Mouse (Mus musculus): ENCODE measurements around the gene Gm11273. TPM values are rescaled to one million over a fixed set of nuclear protein-coding genes. Genes with fewer than 3 reads are reported as not detected.
"Not testable (repeated sequence)": the region's sequence is repeated elsewhere in the genome, so short reads cannot be mapped to it uniquely, and the experiment has no call there.

Gm11273 gene
- total RNA-seq (2014; fragmentation: Nextera tagmentation) (7.3 and 7.9 TPM in 2 replicates), total RNA-seq (2017) (4.4 and 6.8 TPM in 2 replicates)

- peak; percentile 61; the same call in 1 of the 2 replicates for ATAC-seq (replicated peaks; ENCODE audit: poor library complexity, severe bottlenecking)
These were observed at the start of gene Gm11273 for GRCm38 (mm10) chr13:21501182-21501581. Gene Gm11273, minus strand, starts transcription at chr13:21501418.

GRCm38 (mm10) chr13:21550416-21551110 is 49.3 kb upstream of the Gm11273 start:
- no peak for ATAC-seq (replicated peaks; ENCODE audit: poor library complexity, severe bottlenecking)

GRCm38 (mm10) chr13:21549487-21549886 is 48.3 kb upstream of the Gm11273 start:
- ATAC-seq (replicated peaks; ENCODE audit: poor library complexity, severe bottlenecking) = peak; percentile 50

DNA sequence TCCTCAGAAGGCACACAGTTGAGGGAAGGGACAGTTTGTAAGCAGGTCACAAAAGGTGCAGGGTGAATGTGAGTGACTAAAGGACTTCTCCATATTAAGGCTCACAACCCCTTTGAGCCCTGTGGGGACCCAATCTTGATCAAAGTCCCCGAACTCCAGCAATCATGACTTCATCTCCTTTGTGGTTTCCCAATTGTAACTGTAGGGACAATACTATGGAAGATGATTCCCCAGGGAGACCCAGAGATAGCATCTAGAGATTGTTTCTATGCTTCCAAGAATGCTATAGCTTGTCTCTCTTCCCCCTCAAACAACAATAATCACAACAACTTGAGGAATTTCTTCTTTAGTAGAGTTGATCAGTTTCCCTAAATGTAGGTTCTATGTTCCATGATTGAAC is 41.5 kb upstream of the Gm11273 start, which contains the start of gene Olfr1366:
Gene Olfr1366, minus strand, starts transcription at position 101 of the 400 bp plus-strand sequence.
- ATAC-seq (replicated peaks; ENCODE audit: poor library complexity, severe bottlenecking) = no peak

DNA sequence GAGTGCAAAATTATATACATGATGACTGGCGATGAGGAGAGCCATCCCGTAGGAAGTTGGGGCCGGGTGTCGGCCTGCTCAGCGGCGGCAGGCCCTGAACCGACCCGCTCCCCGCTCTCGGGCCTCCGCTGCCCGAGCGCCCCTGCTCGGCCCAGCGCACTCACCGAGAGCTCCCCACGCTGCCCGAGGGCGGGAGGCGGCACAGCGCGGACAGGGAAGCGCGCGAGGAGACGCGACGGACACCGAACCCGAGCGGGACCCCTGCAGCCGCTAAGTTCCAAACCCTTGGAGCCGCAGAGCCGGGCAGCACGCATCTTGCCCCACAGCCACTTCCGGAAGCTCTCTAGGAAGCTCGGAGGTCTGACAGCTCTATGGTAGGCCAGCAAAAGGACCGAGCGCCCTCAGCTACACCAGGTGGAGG is 29.6 kb upstream of the Gm11273 start, which contains the start of gene Zkscan8:
Gene Zkscan8, minus strand, starts transcription at position 340 of the 421 bp plus-strand sequence.
- peak; percentile 99 for ATAC-seq (replicated peaks; ENCODE audit: poor library complexity, severe bottlenecking)

DNA sequence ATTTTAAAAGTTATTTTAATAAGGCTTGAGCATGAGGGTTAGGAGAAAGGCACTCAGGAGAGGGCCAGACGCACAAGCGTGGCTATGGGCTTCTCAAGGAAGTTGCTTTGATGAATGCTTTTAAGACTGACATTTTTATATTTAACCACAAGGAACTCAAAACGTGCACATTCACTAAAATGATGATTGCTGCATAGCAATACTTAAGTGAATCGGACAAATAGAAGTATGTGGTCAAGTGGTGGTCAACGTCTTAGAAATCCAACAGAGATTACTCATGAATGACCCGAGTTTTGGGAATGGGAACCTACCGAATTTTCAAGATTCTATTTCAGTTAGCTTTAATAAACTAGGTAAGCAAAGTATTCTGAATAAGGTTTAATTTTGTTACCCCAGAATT is 28.9 kb upstream of the Gm11273 start:
- ATAC-seq (replicated peaks; ENCODE audit: poor library complexity, severe bottlenecking) = no peak

GRCm38 (mm10) chr13:21506221-21506649 is 5.0 kb upstream of the Gm11273 start:
- ATAC-seq (replicated peaks; ENCODE audit: poor library complexity, severe bottlenecking) = peak; percentile 99

DNA sequence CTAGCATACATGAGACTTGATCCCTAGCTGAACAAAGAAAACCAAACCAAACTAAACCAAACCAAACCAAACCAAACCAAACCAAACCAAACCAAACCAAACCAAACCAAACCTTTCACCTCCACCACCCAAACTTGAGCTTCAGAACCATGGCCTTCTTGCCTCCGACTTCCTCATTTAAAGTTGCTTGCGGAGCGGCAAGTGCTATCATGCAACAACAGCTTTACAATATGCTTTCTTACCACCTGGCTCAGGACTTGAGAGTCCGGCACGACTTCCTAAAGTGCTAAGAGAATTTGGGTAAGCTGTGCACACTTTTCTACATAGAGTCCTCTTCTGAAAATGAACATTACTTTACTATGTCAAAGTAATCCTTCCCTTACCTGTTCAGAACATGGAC is 1.1 kb upstream of the Gm11273 start:
- no peak for ATAC-seq (replicated peaks; ENCODE audit: poor library complexity, severe bottlenecking)

GRCm38 (mm10) chr13:21495080-21495479 is 6.1 kb downstream of the Gm11273 start, which contains the start of gene AK157302:
Gene AK157302, plus strand, starts transcription at chr13:21495223.
- peak; percentile 63 for ATAC-seq (replicated peaks; ENCODE audit: poor library complexity, severe bottlenecking)

DNA sequence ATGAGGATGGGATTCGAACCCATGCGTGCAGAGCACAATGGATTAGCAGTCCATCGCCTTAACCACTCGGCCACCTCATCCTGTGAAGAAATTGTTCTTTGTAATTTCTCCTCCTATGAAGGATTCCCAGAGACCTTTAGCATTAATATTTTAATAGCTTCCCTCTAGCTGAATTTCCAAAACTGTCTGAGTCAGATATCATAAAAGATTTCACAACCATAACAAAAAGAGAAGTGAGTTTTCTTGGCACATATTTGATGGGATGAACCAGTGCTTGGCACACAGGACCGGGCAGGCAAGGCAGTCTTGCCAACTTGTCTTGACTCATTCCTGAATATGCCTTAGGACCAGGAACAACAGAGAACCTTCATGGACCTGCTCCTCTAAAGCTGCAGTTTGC is 8.4 kb downstream of the Gm11273 start:
- peak; percentile 58 for ATAC-seq (replicated peaks; ENCODE audit: poor library complexity, severe bottlenecking)

- ATAC-seq (replicated peaks; ENCODE audit: poor library complexity, severe bottlenecking) = no peak
These were observed 14.3 kb downstream of the Gm11273 start for GRCm38 (mm10) chr13:21486881-21487280.

DNA sequence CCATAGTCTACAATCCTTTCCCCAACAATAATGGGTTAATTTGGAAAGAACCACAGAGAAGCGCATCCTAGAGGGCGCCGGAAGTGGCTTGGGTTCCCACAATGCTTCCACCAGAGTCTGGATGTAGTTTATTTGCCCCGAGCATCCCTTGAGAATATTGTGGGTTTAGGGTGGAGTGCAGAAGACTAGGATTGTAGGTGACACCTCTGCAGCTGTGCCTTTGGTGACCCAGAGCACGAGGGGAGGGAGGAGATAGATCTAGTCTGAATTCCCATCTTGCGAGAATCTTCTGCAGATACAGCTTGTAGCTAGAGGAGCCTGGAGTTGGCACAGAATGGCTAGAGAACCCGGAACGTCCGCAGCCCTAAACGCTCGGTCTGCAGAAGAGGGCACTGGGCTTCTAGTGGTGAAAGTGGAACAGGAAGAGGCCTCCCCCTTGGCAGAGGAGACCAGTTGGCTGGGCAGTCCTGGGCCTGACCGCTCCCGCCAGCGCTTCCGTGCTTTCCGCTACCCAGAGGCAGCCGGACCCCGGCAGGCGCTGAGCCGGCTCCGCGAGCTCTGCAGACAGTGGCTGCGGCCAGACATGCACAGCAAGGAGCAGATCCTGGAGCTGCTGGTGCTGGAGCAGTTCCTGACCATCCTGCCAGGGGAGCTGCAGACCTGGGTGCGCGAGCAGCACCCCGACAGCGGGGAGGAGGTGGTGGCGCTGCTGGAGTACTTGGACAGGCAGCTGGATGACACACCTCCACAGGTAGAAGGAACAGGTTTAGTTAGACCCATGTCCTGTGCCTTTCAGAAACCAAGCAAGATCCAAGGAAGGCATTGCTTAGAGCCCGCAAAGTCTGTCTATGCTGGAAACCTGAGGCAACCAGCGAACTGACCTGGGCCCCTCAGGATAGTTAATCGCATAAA is 22.2 kb downstream of the Gm11273 start, which contains the start of the genes Zkscan4 and Gm10065:
Gene Zkscan4, plus strand, starts transcription at position 149 of the 912 bp plus-strand sequence.
Gene Gm10065, minus strand, starts transcription at position 683 of the 912 bp plus-strand sequence.
- peak; percentile 94 for ATAC-seq (replicated peaks; ENCODE audit: poor library complexity, severe bottlenecking)

- no peak for ATAC-seq (replicated peaks; ENCODE audit: poor library complexity, severe bottlenecking)
These were observed 28.8 kb downstream of the Gm11273 start for GRCm38 (mm10) chr13:21472427-21472826.

DNA sequence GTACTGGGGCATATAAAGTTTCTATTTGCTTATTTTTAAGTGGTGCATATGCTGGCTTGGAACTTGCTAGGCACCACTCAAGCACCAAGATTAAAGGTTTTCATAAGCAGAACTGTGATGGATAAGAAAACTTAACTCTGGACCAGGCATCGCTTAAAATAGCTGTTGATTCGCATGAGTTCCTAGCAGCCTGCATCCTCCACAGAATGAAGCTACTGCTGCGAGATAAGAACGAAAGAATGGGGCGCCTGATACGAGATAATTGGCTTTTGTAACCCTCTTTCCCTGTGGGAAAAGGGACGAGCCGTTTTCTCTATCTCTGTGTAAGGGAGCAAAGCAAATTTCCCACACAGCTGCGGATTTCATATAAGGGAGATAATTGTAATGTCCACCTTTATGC is 32.1 kb downstream of the Gm11273 start:
- ATAC-seq (replicated peaks; ENCODE audit: poor library complexity, severe bottlenecking) = no peak

GRCm38 (mm10) chr13:21468061-21469019 is 32.9 kb downstream of the Gm11273 start, which contains the start of gene Nkapl:
Gene Nkapl, minus strand, starts transcription at chr13:21468509.
- peak; percentile 99 for ATAC-seq (replicated peaks; ENCODE audit: poor library complexity, severe bottlenecking)

GRCm38 (mm10) chr13:21467336-21467735 is 33.9 kb downstream of the Gm11273 start:
- no peak for ATAC-seq (replicated peaks; ENCODE audit: poor library complexity, severe bottlenecking)

GRCm38 (mm10) chr13:21462516-21462915 is 38.7 kb downstream of the Gm11273 start:
- not testable (repeated sequence) for ATAC-seq (replicated peaks; ENCODE audit: poor library complexity, severe bottlenecking)

DNA sequence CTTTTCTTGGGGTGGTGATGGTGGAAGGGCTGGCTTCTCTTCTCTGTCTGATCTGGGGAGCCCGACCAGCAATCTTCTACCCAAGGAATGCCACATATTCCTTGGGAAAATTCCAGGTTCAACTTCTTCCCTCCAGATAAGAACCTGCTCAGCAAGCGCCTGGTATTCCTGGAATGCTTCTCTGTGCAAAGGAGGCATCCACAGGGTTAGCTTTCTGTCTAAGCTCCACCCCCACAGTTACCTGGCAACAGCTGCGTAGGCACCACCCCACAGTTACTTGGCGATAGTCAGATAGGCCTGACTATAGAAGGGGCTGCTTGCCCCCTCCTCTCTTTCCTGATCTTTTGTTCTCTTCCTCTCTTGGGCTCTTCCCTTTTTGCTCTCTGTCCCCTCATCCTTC is 44.9 kb downstream of the Gm11273 start:
- ATAC-seq (replicated peaks; ENCODE audit: poor library complexity, severe bottlenecking) = no peak

DNA sequence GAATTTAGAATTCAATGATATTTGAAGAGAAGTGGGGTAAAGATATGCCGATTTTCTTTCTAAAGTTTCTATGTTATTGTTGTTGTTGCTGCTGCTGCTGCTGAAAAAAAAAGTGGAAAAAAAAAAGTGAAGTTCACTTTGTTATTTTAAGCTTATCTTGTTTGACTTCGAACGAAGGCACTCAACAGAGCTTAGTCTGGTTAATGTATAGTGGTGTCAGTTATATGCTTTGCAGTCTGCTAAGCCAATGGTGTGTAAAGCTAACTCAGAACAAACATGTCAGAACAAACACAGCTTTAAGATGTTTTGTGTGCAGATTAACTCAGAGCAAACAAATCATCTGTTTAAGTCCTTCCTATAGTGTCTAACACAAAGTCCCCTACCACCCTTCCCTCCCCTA is 47.1 kb downstream of the Gm11273 start:
- no peak for ATAC-seq (replicated peaks; ENCODE audit: poor library complexity, severe bottlenecking)
